In genomic region chr7:99787935-99788334, GRCm38 (mm10) we compare ENCODE assay signal across 15 mouse cellular contexts. TPM values are rescaled to one million over a fixed set of nuclear protein-coding genes. Genes with fewer than 3 reads are reported as not detected.
"Had no signal": no experiment of that assay in that cellular context is flagged by ENCODE, and none has a peak within 500 bp of the region (broad histone marks: within the 10 kb centered on the region; RNA-seq: fewer than 3 reads in every experiment).

No protein-coding gene starts in this region.

- H3K36me3 ChIP-seq: liver, embryonic 13.5 days; lung, embryonic 15.5 days; midbrain, embryonic 15.5 days; neural tube, embryonic 12.5 days had no signal

- H3K4me2 ChIP-seq: liver, embryonic 13.5 days; lung, embryonic 15.5 days; midbrain, embryonic 11.5 days; midbrain, embryonic 15.5 days; neural tube, embryonic 12.5 days had no signal

- H3K9ac ChIP-seq: liver, embryonic 13.5 days; liver, postnatal 0 days; lung, embryonic 15.5 days; midbrain, embryonic 15.5 days; neural tube, embryonic 12.5 days had no signal

- H3K27ac ChIP-seq: layer of hippocampus, adult 2 months; liver, embryonic 13.5 days; lung, embryonic 15.5 days; macrophage; midbrain, embryonic 15.5 days; neural tube, embryonic 12.5 days; stomach, postnatal 0 days had no signal

- H3K9me3 ChIP-seq: liver, embryonic 13.5 days; lung, embryonic 15.5 days; midbrain, embryonic 15.5 days; neural tube, embryonic 12.5 days had no signal

- DNase-seq: liver; liver, embryonic 13.5 days; liver, postnatal 0 days; lung, postnatal 14 days; right cerebral cortex, adult 18-20 months; thymus, postnatal 4 days had no signal

- H3K4me1 ChIP-seq: liver, embryonic 13.5 days; megakaryocyte, embryonic 14.5 days had no signal

- H3K27me3 ChIP-seq: liver, embryonic 13.5 days; lung, embryonic 15.5 days; midbrain, embryonic 15.5 days; neural tube, embryonic 12.5 days had no signal

- H3K4me3 ChIP-seq: layer of hippocampus, adult 2 months; liver, embryonic 13.5 days; lung, embryonic 15.5 days; megakaryocyte, embryonic 14.5 days; midbrain, embryonic 15.5 days; neural tube, embryonic 12.5 days had no signal

- ATAC-seq: liver, postnatal 0 days; midbrain, embryonic 15.5 days had no signal

RNA-seq across cellular contexts. Expression of gene Olfr521, which starts 24.6 kb away (rescaled TPM):
- polyA plus RNA-seq: kidney, embryonic 14.5 days; liver, embryonic 13.5 days; liver, postnatal 0 days; lung, embryonic 15.5 days; macrophage; midbrain, embryonic 11.5 days; midbrain, embryonic 15.5 days; neural tube, embryonic 12.5 days; stomach, postnatal 0 days had no signal

RNA-seq across cellular contexts. Expression of gene Olfr520, which starts 57.9 kb away (rescaled TPM):
- polyA plus RNA-seq: kidney, embryonic 14.5 days; liver, embryonic 13.5 days; liver, postnatal 0 days; lung, embryonic 15.5 days; macrophage; midbrain, embryonic 11.5 days; midbrain, embryonic 15.5 days; neural tube, embryonic 12.5 days; stomach, postnatal 0 days had no signal
